Mouse (Mus musculus) cerebral cortex, adult 2 months (tissue): ENCODE measurements around the gene Rbks.

Experiments
- WGBS: fragments of 180-500 bp; shearing (Covaris S2); methylation state at CpG from one replicate; pipeline ENCODE4 v1.1.7; 2018; 5-methylcytosine and 5-hydroxymethylcytosine counted together

The Rbks gene

GRCm38 (mm10) chr5:31614339-31615025 is 82.9 kb downstream of the Rbks start:
- 28% methylated on average over 6 of the region's 6 CpGs for WGBS

- WGBS: under 1% methylated on average over 37 of the region's 37 CpGs
Observed at GRCm38 (mm10) chr5:31613852-31614286, 83.6 kb downstream of the Rbks start.

DNA sequence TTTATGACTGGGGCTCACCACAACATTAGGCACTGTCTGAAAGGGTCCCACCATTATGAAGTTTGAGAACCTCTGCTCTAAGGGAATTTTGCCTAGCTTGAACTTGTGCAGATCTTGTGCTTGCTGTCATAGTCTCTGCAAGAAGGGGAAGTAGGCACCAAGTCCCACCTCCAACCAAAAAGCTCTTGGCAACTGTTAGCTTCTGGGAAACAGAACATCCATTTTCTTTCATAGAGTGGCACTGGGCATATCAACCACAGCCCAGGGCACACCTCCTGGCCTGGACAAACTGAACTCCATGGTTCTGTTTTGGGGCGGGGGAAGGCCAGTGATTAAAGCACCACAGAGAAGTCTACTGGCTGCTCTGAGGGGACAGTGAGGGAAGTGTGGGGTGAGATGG is 86.2 kb downstream of the Rbks start:
- 100% methylated on average over 1 of the region's 1 CpGs for WGBS

DNA sequence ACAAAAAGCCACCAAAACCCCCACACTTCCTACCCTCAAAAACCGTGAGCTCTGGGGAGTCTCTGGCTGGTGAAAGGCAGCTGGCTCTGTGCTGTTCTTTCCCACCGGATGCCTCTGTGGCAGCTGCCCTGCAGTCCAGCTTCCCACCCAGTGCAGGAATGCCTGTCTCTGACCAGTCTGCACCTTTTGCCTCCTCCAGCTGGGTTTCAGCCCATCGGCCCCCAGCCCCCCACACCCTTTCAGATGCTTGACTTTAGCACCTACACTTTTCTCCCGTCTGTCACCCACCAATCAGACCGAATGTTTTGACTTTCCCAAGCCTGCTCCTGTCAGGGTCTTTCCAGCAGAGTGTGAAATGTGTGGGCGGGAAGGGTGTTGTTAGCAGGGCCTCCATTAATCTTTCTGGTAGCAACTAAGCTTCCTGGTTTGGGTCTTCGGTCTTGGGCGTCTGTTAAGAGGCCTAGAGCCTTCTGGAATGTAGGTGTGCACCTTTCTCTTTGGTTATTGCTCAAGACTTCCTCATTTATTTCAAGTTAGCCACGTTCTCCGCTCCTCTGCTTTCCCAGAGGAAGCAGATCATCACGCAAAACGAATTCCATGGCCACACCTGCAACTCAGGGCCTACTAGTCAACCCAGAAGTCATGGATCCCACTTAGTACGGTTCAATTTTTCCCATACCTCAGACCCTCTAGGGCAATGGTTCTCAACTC is 86.9 kb downstream of the Rbks start:
- 83% methylated on average over 13 of the region's 13 CpGs for WGBS

- 55% methylated on average over 3 of the region's 3 CpGs for WGBS
Observed at GRCm38 (mm10) chr5:31606151-31606550, 91.3 kb downstream of the Rbks start.

GRCm38 (mm10) chr5:31603766-31604165 is 93.7 kb downstream of the Rbks start:
- WGBS: 93% methylated on average over 6 of the region's 6 CpGs

GRCm38 (mm10) chr5:31602377-31602776 is 95.0 kb downstream of the Rbks start:
- WGBS: 75% methylated on average over 1 of the region's 1 CpGs

GRCm38 (mm10) chr5:31601162-31601722 is 96.2 kb downstream of the Rbks start:
- 96% methylated on average over 7 of the region's 7 CpGs for WGBS

- 82% methylated on average over 2 of the region's 2 CpGs for WGBS
Observed at GRCm38 (mm10) chr5:31599161-31599560, 98.3 kb downstream of the Rbks start.

DNA sequence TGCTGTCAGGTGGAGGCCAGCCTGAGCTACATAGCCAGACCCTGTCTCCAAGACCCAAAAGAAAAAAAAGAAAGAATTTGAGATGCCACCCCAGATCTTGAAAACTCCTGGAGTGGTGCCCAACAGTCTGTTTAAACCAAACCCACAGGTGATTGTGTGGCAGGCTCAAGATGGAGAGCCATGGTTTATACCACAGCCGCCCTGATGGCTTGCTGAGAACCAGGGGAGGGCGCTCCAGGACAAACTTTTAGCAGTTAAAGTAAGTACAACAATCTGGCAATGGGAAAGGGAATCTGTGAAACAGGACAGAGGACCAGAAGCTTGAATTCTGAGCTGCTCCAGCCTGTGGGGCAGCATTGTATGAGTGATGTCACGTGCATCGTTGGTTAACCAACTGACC is 98.8 kb downstream of the Rbks start:
- 73% methylated on average over 4 of the region's 4 CpGs for WGBS

DNA sequence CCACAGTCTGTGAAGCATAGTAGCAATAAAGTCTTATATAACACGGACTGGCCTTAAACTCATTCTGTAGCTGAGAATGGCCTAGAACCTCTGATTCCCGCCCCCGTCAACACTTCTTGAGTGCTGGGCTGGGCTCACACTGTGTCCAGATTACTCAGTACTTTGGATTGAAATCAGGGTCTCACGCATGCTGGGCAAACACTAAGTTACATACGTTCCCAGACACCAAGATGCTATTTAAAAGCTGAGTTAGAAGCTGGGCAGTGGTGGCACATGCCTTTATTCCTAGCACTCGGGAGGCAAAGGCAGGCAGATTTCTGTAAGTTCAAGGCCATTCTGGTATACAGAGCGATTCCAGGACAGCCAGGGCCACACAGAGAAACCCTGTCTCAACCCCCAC is 99.3 kb downstream of the Rbks start:
- 71% methylated on average over 7 of the region's 7 CpGs for WGBS

DNA sequence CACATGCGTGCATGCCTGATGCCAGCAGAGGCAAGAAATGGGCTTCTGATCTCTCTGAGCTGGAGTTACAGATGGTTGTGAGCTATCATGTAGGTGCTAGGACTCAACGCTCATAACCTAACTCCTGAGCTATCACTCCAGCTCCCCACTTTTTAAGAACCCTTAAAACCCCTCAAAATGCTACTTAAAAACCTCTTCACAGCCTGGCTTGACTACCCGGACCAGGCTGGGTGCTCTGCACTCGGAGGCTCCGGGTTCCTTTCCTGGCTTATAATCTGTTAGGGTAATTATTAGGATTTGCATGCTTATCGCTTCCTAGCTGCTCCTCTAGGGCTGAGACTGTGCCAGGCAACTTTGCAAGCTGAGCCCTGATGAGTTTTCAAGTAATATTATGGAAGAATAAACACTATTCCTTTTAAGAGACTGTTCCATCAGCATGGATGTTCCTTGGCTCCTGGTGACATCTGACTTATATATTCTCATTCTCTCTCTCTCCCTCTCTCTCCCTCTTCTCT is 99.9 kb downstream of the Rbks start:
- WGBS: 67% methylated on average over 6 of the region's 6 CpGs

DNA sequence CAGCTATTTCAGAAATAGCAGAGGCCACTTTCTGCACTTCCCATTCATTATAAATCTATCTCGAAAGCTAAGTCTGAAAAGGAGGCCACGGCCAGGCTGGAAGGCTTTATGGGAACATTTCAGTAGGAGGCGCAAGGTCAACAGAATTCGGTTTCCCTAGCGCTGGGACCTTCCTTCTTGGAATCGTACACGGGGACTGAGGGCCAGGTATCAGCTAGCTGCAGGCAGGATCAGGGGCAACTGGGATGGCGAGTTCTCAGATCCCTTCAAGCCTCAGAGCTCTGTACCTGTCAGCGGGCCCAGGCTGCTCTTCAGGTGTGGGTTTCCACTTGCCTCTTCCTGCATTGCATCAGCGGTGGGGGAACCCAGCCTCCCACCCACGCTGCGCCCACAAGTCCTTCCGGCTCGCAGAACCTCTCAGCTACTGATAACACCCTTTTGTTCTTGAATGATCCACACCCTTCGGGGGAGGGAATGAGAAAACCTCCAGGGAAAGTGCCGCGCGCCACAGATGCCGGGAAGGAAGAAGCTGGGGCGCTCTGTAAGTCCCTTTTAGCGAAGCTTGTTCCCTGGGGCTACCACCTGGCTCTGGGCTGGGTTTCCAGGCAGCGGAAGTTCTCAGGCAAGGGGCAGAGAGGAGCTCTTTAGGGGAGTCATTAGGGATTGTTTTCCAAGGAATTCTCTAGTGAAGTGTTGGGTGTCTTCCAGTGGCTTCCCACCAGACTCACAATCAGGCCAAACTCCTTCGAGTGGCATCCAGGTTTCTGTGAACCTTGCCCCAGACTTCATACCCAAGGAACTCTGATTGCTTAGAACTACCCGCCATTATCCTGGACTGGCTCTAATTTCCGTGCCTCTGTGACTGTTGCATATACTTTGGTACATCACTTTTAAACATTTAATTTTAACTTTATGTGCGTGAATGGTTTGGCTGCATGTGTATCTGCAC is 100.7 kb downstream of the Rbks start, which contains the start of gene Mrpl33:
Gene Mrpl33, plus strand, starts transcription at position 455 of the 949 bp plus-strand sequence.
- 9% methylated on average over 26 of the region's 26 CpGs for WGBS

- WGBS: 78% methylated on average over 4 of the region's 4 CpGs
Observed at GRCm38 (mm10) chr5:31595868-31596267, 101.6 kb downstream of the Rbks start.

DNA sequence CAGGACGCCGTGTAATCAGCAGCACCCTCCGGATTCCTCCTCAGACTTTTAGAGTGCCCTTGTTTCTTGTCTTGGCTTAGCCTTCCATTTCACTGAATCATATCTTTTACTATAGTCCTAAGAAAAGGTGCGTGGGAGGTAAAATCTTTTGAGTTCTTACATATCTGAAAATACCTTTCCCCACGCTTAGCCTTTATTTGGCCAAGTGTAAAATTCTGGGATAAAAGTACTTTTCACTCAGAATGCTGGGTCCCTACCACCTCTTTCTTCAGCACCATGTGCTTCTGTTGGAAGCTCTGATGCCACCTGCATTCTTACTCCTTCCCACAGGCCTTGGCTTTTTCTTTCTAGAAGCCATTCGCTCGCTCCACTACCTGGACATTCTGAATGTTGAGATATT is 106.3 kb downstream of the Rbks start:
- WGBS: 59% methylated on average over 7 of the region's 7 CpGs

- 53% methylated on average over 14 of the region's 14 CpGs for WGBS
Observed at GRCm38 (mm10) chr5:31589711-31590319, 107.6 kb downstream of the Rbks start.

- 85% methylated on average over 8 of the region's 8 CpGs for whole genome bisulfite sequencing
Observed at GRCm38 (mm10) chr5:31588672-31589071, 108.8 kb downstream of the Rbks start.

DNA sequence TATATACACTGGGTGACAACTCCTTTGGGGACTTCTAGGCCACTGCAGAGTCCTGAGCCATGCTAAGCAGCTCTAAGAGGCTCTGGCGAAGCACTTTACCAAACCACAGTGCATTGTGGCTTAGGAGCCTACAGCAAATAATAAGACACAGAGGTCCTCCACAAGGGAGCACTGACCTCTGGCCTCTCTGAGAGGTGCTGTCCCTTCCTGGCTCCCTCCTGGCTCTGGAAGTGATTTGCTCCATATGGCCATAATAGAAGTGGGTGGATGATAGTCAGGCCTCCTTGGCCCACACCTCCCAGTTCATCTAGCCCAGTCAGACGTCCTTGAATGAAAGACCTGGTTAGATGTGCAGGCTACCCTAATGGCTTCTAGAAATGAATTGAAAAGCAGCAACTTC is 109.4 kb downstream of the Rbks start:
- 84% methylated on average over 2 of the region's 2 CpGs for WGBS

DNA sequence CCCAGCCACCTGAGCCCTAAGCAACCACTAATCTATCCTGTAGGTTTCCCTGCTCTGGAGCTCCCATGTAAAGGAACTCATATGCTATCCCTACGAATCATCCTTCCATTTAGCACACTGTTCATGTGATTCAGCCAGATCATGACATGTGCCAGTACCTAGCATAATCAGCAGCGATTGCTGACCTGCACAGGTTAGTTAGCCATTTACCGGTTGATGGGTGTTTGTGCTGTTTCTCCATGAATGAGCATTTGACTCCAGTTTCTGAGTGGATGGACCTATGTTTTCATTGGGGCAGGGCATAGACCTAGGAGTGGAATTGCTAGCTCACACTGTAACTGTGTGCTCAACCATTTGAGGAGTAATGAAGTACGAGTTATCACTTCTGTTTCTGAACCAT is 111.9 kb downstream of the Rbks start:
- 97% methylated on average over 4 of the region's 4 CpGs for WGBS

- 80% methylated on average over 2 of the region's 2 CpGs for WGBS
Observed at GRCm38 (mm10) chr5:31583261-31583660, 114.2 kb downstream of the Rbks start.

DNA sequence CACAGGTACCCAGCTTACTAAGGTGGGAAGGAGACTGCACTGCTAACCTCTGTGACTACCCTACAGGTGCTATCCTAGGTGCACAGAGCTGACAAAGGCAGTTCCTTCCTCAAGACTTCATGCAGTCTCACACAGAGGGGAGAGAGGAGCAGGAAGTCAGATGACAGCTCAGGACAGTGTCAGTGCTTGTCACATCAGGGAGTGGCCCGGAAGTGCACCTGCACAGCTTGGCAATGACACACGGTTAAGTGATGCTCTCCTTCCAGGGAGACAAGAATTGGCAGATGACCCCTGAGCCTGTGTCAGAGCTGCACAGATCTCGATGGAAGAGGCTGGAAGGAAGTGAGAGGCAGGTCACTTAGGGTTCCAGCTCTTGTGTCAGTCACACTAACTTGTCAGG is 115.5 kb downstream of the Rbks start:
- WGBS: 80% methylated on average over 3 of the region's 3 CpGs
